Mouse (Mus musculus) Patski (cell line): ENCODE data around the gene AB124611. TPM values are rescaled to one million over a fixed set of nuclear protein-coding genes. Genes with fewer than 3 reads are reported as not detected.
"Not testable (repeated sequence)": the region's sequence is repeated elsewhere in the genome, so short reads cannot be mapped to it uniquely, and the experiment has no call there.

Experiments
- ATAC-seq: fragments of 100-300 bp; one replicate; pipeline ENCODE4 v1.8.0; 2021
- CTCF ChIA-PET: fragments of 350-600 bp; sonication (Branson Sonifier 250); formaldehyde crosslinking; loops from one replicate; lab custom pipeline; 2022; ENCODE audit warnings: inconsistent platforms; lab: Charles Lee
- POLR2A ChIA-PET: fragments of 350-600 bp; sonication (Branson Sonifier 250); formaldehyde crosslinking; loops from one replicate; lab custom pipeline; 2022; ENCODE audit warnings: antibody characterized with exemption, inconsistent platforms; lab: Charles Lee
- DNase-seq: peaks from one replicate; pipeline ENCODE4 v3.0.0-alpha.2; 2011; ENCODE audit warnings: low read depth, low spot score
- H3K27me3 ChIP-seq: fragments of 371-371 bp; one replicate; pipeline ENCODE4 v1.5.1; 2021
- CTCF ChIP-seq: fragments of 100-300 bp; IDR thresholded peaks from one replicate; pipeline ENCODE4 v1.5.1; 2021
- in situ Hi-C: fragments of 300-500 bp; cut with MboI; formaldehyde crosslinking; loops from 3 replicates; pipeline ENCODE4 v1.11.1; 2018; ENCODE audit warnings: low pct_unique_long_range_greater_than_20kb, mixed read lengths
- polyA plus RNA-seq: library from polyadenylated mRNA; unstranded; gene quantifications from one replicate; pipeline ENCODE4 v1.2.3, GENCODE M21; 2021

The AB124611 gene
- polyA plus RNA-seq, result not detected

- no peak for TF ChIP-seq CTCF
- ChIA-PET CTCF (no interaction called here), POLR2A (no interaction called here)
- in situ Hi-C loops, result no loop called here
- no peak for ATAC-seq
- no peaks in the 10 kb centered on the region for H3K27me3 ChIP-seq
- no peak for DNase-seq
These were observed at the start of gene AB124611 for GRCm38 (mm10) chr9:21525937-21526633. AB124611 (plus strand) TSS chr9:21526176.

- in situ Hi-C loops, result no loop called here
- POLR2A ChIA-PET, result no interaction called here
These were observed 48.3 kb upstream of the AB124611 start for GRCm38 (mm10) chr9:21477707-21478106.

GRCm38 (mm10) chr9:21484065-21484464 lies 41.9 kb upstream of the AB124611 start:
- ATAC-seq (no peak), DNase-seq (no peak)
- no peaks in the 10 kb centered on the region for H3K27me3 ChIP-seq
- in situ Hi-C loops, result no loop called here
- ChIA-PET CTCF (no interaction called here), POLR2A (no interaction called here)
- TF ChIP-seq CTCF, result no peak

More at GRCm38 (mm10) chr9:21477707-21478106, 48.3 kb upstream of the AB124611 start:
- no peak for TF ChIP-seq CTCF
- H3K27me3 ChIP-seq, result no peaks in the 10 kb centered on the region
- CTCF ChIA-PET, result no interaction called here
- DNase-seq (no peak), ATAC-seq (no peak)

GRCm38 (mm10) chr9:21488246-21488645 lies 37.7 kb upstream of the AB124611 start:
- in situ Hi-C loops, POLR2A ChIA-PET, ATAC-seq, DNase-seq, CTCF ChIA-PET, H3K27me3 ChIP-seq: not testable (repeated sequence)

GRCm38 (mm10) chr9:21490696-21491095 lies 35.3 kb upstream of the AB124611 start:
- CTCF ChIA-PET, result no interaction called here
- ATAC-seq (no peak), DNase-seq (no peak)
- POLR2A ChIA-PET, result no interaction called here
- no peak for TF ChIP-seq CTCF
- in situ Hi-C loops, result no loop called here
- no peaks in the 10 kb centered on the region for H3K27me3 ChIP-seq

GRCm38 (mm10) chr9:21493907-21494306 lies 32.1 kb upstream of the AB124611 start:
- POLR2A ChIA-PET, result interaction anchor here (0.5 to 1.0 kb wide), 2 partner anchors 15 to 227 kb away, joined by 3 to 4 read pairs; no protein-coding TSS in a partner anchor
- in situ Hi-C loops, result no loop called here
- DNase-seq, result no peak
- no peak for ATAC-seq
- no peaks in the 10 kb centered on the region for H3K27me3 ChIP-seq
- CTCF ChIA-PET, result interaction anchor here (1.1 kb wide), 1 partner anchor 16 kb away, joined by 3 read pairs; the partner anchor contains the start of gene Tmed1
- TF ChIP-seq CTCF, result no peak

- DNase-seq (no peak), ATAC-seq (no peak)
- TF ChIP-seq CTCF, result no peak
- in situ Hi-C loops, result no loop called here
- no peaks in the 10 kb centered on the region for H3K27me3 ChIP-seq
- ChIA-PET CTCF (interaction anchor here (1.1 kb wide), 1 partner anchor 15 kb away, joined by 3 read pairs; the partner anchor contains the start of gene Tmed1), POLR2A (no interaction called here)
These were observed 31.2 kb upstream of the AB124611 start for GRCm38 (mm10) chr9:21494726-21495125.

GRCm38 (mm10) chr9:21496308-21497049 lies 29.5 kb upstream of the AB124611 start:
- no peak for TF ChIP-seq CTCF
- ChIA-PET POLR2A (no interaction called here), CTCF (no interaction called here)
- ATAC-seq (no peak), DNase-seq (no peak)
- H3K27me3 ChIP-seq, result no peaks in the 10 kb centered on the region
- in situ Hi-C loops, result no loop called here

- no peak for TF ChIP-seq CTCF
- H3K27me3 ChIP-seq, result no peaks in the 10 kb centered on the region
- in situ Hi-C loops, result no loop called here
- ChIA-PET POLR2A (no interaction called here), CTCF (no interaction called here)
- DNase-seq (no peak), ATAC-seq (no peak)
These were observed 28.9 kb upstream of the AB124611 start for GRCm38 (mm10) chr9:21497050-21497542.

GRCm38 (mm10) chr9:21497664-21498063 lies 28.3 kb upstream of the AB124611 start:
- in situ Hi-C loops, result no loop called here
- ATAC-seq, result no peak
- no peaks in the 10 kb centered on the region for H3K27me3 ChIP-seq
- no peak for TF ChIP-seq CTCF
- ChIA-PET CTCF (no interaction called here), POLR2A (no interaction called here)
- DNase-seq, result no peak
